Mouse (Mus musculus): ENCODE measurements around the gene Sirt1. TPM values are rescaled to one million over a fixed set of nuclear protein-coding genes. Genes with fewer than 3 reads are reported as not detected.
"Not testable (repeated sequence)": the region's sequence is repeated elsewhere in the genome, so short reads cannot be mapped to it uniquely, and the experiment has no call there.

Gene Sirt1
- total RNA-seq, 2 experiments from 2014 or later, result 17.3 to 17.5 TPM

DNA sequence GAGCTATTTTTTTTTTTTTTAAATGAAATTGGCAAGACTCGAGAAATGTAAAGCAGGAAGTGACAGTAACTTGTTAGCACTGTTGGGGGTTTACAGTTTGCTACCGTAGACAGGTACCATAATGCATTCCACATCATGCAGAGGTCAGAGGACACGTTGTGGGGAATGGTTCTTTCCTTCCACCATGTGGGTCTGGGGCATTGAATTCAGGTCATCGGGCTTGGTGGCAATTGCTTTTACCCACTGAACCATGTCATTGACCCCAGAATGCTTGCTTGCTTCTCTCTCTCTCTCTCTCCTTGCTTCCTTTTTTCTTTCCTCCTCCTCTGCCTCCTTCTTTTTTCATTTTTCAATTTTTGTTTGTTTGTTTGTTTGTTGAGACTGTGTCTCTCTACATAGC lies 7.4 kb upstream of the Sirt1 start:
- DNase-seq, result no peak

- DNase-seq, result peak; percentile 12
Measured at GRCm38 (mm10) chr10:63386991-63387390, 5.5 kb upstream of the Sirt1 start.

DNA sequence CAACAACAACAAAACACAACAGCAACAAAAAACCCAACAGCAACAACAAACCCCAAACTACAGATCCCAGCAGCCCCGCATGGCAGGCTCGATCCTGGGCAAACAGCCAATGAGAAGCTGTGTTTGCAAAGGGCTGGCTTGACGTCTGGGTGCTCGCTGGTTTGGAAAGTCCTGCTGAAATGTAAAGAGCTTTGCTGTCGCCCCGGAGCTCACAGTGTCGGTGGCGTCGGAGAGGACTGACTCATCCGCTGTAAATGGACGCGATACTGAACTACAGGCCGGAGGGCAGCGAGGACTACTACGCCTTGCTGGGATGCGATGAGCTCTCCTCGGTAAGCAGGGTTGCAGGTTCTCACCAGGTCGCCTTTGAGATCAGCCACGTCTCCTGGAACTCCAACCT lies 4.9 kb upstream of the Sirt1 start:
- DNase-seq, result peak; percentile 89

DNA sequence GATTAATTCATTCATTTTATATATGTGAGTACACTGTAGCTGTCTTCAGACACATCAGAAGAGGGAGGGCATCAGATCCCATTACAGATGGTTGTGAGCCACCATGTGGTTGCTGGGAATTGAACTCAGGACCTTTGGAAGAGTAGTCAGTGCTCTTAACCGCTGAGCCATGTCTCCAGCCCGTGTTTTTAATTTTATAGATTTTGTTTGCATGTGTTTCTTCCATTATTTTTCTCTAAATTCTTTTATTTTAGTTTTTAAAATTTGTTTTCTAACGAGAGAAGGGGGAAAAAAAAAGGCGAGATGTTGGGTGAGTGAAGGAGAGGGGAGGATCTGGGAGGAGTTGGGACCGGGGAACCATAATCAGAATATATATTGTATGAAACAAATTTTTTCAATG lies 4.4 kb upstream of the Sirt1 start:
- DNase-seq, result not testable (repeated sequence)

DNA sequence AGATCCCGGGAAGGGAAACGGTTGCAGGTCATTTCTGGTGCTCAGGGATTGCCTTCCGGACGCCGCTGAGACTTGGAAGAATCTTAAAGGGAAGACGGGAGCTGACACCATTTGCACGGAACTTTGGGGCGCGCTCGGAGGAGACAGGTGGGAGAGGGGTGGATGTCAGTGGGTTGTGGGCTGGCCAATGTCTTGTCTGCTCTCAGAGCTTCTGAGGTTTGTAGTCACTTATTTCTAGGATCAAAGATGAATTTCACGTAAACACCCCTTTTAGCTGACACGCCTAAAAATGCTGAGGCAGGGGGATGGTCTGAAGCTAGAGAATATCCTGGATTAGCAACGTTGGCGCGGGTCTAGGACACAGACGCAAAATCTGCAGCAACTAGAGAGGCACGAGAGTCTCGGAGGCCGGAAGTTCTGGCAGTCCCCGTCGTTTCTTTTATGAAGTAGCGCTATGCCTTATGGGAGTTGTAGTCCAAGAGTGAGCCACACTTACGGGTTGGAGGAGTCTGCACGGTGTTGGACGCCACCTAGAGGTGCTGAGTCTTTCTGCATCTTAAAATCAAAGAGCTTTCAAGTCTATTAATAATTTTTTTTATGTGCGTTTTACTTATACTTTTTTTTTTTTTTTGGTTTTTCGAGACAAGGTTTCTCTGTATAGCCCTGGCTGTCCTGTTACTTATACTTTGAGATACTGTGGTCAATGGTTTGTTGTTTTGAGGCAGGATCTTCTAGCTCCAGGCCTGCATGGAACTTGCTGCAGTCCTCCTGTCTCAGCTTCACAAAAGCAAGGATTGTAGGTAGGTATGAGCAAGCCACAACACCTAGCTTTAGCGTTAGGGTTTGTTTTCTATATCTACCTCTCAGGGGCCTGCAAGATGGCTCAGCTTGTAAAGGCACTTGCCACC lies 1.1 kb upstream of the Sirt1 start, which contains the start of gene Dnajc12:
TSS of gene Dnajc12 (plus strand) at position 72 of the 908 bp plus-strand sequence.
- DNase-seq, result peak; percentile 86

DNA sequence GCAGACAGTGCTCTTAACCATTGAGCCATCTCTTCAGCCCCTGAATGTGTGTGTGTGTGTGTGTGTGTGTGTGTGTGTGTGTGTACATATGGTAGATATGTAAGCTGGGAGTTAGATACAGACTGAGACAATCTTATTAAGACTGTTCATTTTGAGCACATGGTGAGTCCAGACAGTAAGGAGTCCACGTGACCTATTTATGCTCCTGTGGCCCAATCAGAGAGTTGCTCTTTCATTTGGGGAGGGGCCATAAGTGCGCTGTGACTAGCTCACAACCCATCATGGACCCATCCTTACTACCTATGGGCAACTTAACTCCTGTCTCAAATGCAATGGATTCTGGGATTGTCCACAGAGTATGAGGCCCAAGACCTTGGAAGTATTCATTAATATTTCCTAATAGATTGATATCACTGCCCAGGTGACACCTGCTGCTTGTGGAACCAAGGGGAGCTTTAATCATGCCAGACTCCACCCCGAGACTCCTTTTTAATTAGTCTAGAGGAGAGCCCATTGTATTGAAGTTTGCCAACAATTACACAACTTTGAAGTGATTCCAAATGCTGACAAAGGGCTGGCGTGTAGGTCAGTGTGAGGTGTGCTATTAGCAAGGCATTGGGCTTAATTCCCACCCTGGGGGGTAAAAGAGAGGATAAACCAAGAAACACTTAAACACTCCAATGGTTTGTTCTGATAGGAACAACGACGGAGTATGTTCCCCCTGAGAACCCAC lies 2.4 kb downstream of the Sirt1 start:
- DNase-seq, result no peak

DNA sequence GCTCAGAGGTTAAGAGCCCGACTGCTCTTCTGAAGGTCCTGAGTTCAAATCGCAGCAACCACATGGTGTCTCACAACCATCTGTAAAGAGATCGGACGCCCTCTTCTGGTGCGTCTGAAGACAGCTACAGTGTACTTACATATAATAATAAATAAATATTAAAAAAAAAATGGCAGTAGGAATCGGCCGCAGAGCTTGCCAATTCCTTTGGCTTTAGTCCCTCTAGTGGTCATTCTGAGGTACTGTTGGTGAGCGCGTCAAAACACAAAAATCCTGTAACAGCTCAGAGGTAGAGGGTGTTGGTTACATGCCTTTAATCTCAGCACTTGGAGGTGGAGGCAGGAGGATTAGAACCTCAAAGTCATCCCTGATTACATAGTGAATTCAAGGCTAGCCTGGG lies 4.0 kb downstream of the Sirt1 start:
- peak; percentile 68 for DNase-seq

DNA sequence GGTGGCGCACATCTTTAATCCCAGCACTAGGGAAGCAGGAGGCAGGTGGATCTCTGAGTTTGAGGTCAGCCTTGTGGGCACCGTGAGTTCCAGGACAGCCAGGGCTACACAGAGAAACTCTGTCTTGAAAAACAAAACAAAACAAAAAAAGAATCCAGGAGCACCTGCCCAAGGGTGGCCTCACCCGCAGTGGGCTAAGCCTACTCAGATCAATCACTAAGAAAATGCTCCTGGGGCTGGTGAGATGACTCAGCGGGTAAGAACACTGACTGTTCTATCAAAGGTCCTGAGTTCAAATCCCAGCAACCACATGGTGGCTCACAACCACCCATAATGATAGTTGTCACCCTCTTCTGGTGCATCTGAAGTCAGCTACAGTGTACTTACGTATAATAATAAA lies 5.2 kb downstream of the Sirt1 start:
- DNase-seq, result no peak

- peak; percentile 29 for DNase-seq
Measured at GRCm38 (mm10) chr10:63368041-63368440, 13.5 kb downstream of the Sirt1 start.

- DNase-seq, result no peak
Measured at GRCm38 (mm10) chr10:63367386-63367785, 14.1 kb downstream of the Sirt1 start.

- DNase-seq, result no peak
Measured at GRCm38 (mm10) chr10:63365918-63366455, 15.5 kb downstream of the Sirt1 start.

- no peak for DNase-seq
Measured at GRCm38 (mm10) chr10:63360502-63360901, 21.0 kb downstream of the Sirt1 start.

DNA sequence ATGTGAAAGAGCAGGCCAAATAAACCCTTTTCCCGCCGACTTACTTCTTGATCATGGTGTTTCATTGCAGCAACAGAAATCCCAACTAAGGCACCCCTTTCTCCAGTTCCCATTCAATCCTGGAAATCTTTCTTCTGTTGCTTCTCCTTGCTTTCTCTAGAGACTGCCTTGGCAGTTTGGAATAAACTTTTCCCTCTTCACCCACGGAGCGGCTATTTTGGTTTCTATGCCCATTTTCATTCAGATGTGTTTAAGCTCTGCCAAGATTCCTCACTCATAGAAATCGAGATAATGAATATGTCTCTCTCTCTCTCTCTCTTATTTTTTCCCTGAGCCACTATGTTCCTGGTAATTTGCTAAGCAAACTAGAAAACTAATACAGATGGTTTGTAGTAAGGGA lies 29.4 kb downstream of the Sirt1 start:
- no peak for DNase-seq

DNA sequence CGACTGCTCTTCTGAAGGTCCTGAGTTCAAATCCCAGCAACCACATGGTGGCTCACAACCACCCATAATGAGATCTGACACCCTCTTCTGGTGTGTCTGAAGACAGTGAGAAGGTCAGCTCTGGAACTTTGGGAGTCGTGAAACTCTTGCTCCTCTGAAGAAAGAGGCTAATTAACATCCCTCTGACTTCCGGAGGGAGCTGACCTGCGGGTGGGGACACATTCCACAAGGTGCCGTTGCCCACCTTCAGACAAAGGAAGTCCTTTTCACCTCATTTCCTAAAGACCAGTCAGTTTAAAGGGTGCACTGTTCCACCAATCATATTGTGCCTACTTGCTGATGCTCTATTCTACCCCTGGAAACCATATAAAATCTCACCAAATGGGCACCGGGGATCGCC lies 30.4 kb downstream of the Sirt1 start:
- not testable (repeated sequence) for DNase-seq

- no peak for DNase-seq
Measured at GRCm38 (mm10) chr10:63350666-63351065, 30.8 kb downstream of the Sirt1 start.

GRCm38 (mm10) chr10:63348291-63348690 lies 33.2 kb downstream of the Sirt1 start:
- DNase-seq, result no peak

DNA sequence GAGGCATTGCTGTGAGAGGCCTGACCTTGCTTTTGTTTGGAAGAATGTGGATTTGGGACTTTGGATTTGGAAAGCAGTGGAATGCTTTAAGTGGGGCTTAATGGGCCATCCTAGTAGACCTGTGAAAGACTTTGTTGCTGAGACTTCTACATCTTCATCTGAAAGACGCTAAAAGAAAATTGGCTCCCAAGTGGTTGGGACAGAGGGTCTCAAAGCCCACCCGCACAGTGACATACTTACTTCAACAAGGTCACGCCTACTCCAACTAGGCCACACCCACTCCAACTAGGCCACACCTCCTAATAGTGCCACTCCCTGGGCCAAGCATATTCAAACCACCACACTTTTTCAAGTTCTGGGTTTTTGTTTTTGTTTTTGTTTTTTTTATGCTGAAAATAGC lies 36.8 kb downstream of the Sirt1 start:
- DNase-seq, result no peak

DNA sequence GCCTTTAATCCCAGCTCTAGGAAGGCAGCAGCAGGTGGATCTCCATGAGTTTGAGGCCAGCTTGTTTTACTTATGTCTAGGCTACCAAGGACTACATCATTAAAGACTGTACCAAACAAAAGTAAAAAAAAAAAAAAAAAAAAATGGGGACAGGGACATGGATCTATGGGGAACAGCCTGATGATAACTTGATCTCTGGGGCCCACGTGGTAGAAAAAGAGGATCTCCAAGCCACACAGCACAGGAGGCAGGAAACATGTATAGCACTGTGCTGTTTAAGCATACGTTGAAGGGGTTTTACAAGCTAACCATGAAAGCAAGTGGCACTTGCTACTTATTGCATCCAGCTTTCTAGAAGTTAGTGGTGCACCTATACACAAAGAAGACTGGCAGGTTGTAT lies 40.2 kb downstream of the Sirt1 start:
- DNase-seq, result no peak

GRCm38 (mm10) chr10:63338914-63339643 lies 42.4 kb downstream of the Sirt1 start:
- DNase-seq, result peak; percentile 96

- peak; percentile 81 for DNase-seq
Measured at GRCm38 (mm10) chr10:63337951-63338836, 43.3 kb downstream of the Sirt1 start.

DNA sequence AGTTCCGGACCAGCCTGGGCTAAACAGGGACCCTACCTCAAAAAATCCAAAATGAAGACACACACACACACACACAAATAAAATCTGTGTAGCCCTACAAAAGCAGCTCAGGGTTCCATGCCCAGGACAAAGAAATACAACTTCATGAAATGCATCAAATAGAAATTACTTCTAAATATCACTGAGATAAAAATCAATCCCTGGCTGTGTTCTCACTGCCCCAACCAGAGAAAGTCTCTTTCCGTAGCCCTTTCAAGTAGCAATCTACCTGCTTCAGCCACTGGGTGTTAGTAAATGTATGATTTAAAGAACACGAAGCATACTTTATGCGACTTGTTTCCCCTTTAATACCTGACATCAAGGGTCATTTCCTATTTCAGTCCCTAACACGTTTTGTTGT lies 44.2 kb downstream of the Sirt1 start:
- DNase-seq, result no peak

All from adrenal gland, postnatal 10 days (tissue).